Mouse (Mus musculus) induced T-regulatory cell, adult 2 months (primary cell): ENCODE data around the gene Cct5.
"Not testable (repeated sequence)": the region's sequence is repeated elsewhere in the genome, so short reads cannot be mapped to it uniquely, and the experiment has no call there.

ENCODE experiments used
- DNase-seq: peaks from one replicate; pipeline ENCODE4 v3.0.0-alpha.2; 2012; ENCODE audit warnings: low read depth

Gene Cct5

DNA sequence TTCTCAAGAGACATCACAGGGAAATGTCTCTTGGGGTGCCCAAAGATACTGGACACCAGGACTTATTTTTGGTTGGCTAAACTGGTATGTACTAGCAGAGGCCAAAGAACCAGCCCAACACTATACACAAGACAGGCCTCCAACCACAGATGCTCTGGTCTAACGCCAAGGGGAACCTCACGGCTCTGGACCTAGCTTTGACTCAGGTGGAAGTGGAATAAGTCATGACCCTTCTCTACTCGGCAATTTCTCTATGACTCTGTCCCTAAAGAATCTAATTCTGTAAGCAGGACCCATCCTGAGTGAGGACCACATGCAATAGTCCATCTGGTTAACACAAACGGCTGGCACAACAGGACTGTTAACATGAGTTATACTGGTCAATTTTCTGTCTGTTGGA is 1.8 kb downstream of the Cct5 start:
- no peak for DNase-seq

DNA sequence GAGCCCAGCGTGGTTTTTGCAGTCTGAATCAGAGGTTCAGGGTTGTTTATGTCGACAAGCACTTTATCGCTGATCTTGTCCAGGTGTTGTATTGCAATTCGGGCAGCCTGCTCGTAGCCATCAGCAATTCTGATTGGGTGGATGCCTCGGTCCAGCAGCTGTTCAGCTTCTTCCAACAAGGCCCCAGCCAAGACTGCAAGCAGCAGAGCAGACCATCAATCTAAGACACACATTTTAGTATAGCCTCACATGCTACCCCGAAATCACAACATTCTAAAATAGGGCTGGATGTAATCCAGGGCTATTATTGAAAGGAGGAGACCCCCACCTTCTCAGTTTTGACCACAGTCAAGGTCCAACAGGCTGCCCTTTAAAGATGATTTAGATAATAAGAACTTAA is 6.0 kb downstream of the Cct5 start:
- DNase-seq: no peak

GRCm38 (mm10) chr15:31594260-31594659 is 7.3 kb downstream of the Cct5 start:
- no peak for DNase-seq

DNA sequence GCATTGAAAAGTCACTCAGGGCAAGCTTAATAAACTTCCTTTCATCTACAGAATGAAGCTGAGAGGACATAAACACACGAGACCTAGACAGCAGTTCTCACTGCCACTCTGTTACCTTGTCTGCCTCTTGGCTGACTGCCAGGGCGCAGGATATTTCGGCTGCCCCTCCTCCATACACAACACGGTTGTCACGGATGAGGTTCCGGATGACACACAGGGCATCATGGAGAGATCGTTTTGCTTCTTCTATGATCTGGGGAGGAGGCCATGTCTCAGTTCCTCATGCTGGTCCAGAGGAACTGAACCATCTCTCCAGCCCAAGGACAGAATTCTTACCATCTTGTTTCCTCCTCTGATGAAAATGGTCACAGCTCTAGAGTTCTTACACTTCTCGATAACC is 9.1 kb downstream of the Cct5 start:
- DNase-seq: no peak

GRCm38 (mm10) chr15:31590176-31590575 is 11.4 kb downstream of the Cct5 start:
- DNase-seq: no peak

DNA sequence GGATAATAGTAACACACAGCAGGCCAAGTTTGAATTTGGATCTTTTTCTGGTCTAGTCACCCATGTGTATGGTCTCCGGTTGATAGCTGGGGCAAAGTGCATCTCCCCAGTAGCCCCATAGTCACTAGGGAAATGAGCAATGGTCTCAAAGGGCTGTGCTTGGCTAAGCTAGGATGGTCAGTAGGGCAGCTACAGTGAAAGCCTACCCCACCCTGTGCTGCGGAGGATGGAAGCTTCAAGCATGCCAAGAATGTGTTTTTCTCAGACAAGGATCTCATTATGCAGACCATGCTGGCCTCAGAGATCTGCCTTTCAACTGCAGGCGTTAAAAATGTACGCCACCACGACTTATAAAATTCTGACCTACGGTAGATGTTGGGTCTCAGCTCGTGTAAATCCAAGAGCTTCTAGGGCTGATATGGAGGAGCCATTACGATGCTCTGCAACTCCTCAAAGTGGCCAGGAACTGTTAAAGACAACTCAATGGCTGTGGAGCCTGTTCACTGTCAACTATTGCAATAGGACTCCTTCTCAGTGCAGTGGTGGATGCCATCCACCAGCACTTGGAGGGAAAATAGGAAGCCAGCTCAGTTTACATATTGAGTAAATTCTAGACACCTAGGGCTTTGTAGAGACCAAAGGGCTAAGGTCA is 12.5 kb downstream of the Cct5 start:
- DNase-seq: no peak

DNA sequence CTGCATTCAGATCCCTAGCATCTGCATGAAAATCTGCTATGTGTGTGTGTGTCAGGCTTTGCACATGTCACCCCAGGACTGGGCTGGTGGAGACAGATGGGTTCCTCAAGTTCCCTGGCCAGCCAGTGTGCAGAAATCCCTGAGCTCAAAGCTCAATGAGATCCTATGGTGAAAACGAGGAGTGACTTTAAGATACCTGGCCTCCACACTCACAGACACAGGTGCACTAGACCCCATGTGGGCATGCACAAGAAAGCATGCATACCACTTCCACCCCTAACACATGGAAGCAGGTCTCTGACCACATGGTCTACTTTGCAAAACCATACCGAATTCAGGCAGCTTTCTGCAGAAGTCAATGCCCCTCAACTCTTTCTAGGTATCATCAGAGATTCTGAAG is 13.8 kb downstream of the Cct5 start:
- no peak for DNase-seq

GRCm38 (mm10) chr15:31586519-31586918 is 15.1 kb downstream of the Cct5 start:
- DNase-seq: peak; percentile 88

GRCm38 (mm10) chr15:31586088-31586487 is 15.5 kb downstream of the Cct5 start:
- DNase-seq: no peak

DNA sequence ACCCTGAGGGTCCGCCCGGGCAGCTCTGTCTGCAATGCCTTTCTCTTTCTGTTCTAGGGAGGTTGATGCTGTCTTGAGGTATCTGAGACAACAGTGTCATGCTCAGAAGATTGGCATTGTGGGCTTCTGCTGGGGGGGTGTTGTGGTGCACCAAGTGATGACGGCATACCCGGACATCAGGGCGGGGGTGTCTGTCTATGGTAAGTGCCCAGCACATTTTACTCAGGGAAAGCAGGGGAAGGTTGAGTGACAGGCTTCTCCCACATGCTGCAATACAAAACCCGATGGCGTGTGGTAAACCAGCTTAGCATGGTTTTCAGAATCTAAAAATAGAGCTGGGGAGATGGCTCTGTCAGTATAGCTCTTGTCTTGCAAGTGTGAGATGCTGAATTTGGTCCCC is 16.4 kb downstream of the Cct5 start:
- no peak for DNase-seq

- DNase-seq: no peak
These were observed 18.1 kb downstream of the Cct5 start for GRCm38 (mm10) chr15:31583304-31584085.

DNA sequence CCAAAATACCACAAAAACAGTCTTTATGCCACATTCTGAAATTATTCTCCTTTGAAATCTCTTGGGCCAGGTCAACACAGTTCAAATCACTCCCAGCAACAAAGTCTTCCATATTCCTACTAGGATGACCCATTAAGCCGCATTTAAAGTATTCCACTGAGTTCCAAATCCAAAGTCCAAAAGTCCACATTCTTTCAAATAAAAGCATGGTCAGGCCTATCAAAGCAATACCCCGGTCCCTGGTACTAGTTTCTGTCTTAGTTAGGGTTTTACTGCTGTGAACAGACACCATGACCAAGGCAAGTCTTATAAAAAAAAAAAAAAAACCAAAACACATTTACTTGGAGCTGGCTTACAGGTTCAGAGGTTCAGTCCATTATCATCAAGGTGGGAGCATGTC is 20.5 kb downstream of the Cct5 start:
- not testable (repeated sequence) for DNase-seq

- no peak for DNase-seq
These were observed 25.5 kb downstream of the Cct5 start for GRCm38 (mm10) chr15:31576076-31576475.

DNA sequence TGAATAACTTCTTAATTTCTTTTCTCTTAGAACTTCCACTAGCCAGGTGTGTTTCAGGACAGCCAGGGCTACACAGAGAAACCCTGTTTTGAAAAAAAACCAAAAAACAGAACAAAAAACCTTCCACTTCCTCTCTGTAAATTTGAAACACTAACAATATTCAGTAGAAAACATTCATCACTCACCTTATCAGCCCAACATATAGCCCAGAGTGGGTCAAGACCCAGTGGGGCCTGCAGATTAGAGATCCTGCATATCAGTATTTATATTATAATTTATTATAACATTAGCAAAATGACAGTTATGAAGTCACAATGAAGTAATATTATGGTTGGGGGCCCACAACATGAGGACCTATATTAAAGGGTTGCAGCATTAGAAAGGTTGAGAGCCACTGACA is 27.9 kb downstream of the Cct5 start:
- DNase-seq: no peak

GRCm38 (mm10) chr15:31573287-31573686 is 28.3 kb downstream of the Cct5 start:
- no peak for DNase-seq

GRCm38 (mm10) chr15:31571906-31572722 is 29.5 kb downstream of the Cct5 start:
- DNase-seq: no peak

DNA sequence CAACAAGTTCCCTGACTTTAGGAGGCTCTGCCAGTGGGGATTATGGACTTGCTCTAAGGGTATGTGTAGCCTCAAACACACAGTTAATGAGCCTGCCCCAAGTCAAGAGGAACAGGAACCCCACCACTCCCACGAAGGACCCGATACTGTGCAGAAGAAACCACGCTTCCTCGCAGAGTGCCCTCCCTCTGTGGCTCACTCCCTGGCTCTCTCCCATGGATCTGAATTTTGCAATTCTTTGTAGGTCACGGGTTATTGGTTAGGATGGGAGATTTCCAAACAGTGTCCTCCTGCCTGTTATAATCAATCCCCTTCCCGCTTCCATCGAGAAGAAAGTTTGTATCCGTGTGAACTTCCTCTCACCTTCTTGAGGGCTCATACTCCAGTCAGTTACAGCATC is 30.6 kb downstream of the Cct5 start:
- no peak for DNase-seq

DNA sequence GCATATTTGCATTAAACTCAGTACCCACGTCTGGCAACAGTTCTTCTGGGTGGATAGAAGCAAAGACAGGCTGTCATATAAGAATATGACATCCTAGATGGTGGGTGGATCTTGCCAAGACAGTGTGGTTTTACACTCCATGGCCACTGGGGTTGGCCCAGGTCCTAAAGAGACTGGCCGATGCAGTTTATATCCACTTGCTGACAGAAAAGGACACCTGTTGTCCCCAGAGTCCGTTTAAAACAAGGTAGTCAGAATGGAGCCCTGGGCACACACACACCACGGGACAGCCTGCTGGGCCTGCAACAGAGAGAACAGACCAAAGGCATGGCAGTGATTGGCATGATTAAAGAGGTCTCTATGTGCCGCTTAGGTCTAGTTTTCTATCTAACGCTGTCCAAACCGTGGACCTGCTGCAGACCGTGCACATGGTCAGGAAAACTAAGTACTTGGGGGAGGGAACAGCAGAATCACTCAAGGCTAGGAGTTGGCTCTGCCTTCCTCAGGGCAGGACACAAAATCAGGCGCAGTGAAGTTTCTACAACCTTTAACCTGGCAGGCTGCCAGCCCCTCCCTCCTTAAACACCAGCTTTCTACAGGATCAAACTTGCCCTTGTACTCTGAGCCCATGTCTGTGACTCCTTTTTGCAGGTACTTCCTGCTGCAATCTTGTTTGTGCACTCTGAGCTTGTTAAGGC is 32.1 kb downstream of the Cct5 start:
- DNase-seq: no peak

GRCm38 (mm10) chr15:31568581-31568996 is 33.0 kb downstream of the Cct5 start:
- DNase-seq: no peak

DNA sequence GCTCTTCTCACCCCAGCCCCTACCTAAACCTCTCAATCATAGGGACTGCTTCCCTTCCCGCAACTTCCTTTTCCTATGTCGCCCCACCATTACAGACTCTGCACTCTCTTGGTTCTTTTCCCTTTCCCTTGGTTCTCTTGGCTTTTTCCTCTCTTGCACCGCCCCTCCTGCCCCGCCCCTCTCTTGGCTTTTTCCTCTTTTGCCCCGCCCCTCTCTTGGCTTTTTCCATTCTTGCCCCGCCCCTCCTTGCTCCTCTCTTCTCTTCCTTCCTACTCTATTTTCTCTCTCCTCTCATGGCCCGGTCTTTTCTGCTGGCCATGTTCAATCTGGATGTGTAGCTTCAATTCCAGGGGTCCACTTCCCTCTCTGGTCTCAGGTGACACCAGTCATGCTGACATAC is 34.2 kb downstream of the Cct5 start:
- no peak for DNase-seq

DNA sequence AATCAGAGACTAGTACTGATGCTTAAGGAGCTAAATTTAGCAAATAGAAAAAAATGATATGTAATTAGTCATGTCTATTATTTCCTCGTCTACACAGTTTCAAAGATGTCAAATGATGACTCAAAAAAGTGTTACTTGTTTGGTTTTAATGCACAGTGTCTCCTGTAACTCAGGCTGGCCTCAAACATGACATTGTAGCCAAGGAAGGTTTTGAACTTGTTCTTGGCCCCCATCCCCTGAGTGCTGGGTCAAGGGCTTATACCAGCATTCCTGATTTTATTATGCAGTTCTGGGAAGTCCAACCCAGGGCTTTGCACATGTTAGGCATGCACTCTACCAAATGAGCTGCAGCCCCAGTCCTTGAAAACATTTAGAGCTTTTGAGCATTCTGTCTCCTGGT is 35.8 kb downstream of the Cct5 start:
- no peak for DNase-seq

GRCm38 (mm10) chr15:31565184-31565583 is 36.4 kb downstream of the Cct5 start, which contains the start of gene Cmbl:
Gene Cmbl, plus strand, starts transcription at chr15:31565389.
- no peak for DNase-seq
